Mouse (Mus musculus) limb, embryonic 10.5 days (tissue): ENCODE data around the gene Paxbp1. TPM values are rescaled to one million over a fixed set of nuclear protein-coding genes. Genes with fewer than 3 reads are reported as not detected.
"Not testable (repeated sequence)": the region's sequence is repeated elsewhere in the genome, so short reads cannot be mapped to it uniquely, and the experiment has no call there.

Experiments used
- DNase-seq: peaks from one replicate; pipeline ENCODE4 v3.0.0-alpha.2; 2017; ENCODE audit warnings: low spot score
- H3K27ac ChIP-seq: fragments of 300-500 bp; sonication (generic); 2 replicates; pipeline ENCODE4 v1.5.1; 2016; ENCODE audit warnings: mild to moderate bottlenecking
- H3K27me3 ChIP-seq: fragments of 300-500 bp; sonication (generic); 2 replicates; pipeline ENCODE4 v1.6.1; 2016; ENCODE audit warnings: low read depth, mild to moderate bottlenecking; ENCODE audit not compliant: poor library complexity, severe bottlenecking
- H3K36me3 ChIP-seq: fragments of 300-500 bp; sonication (generic); 2 replicates; pipeline ENCODE4 v1.6.1; 2016; ENCODE audit warnings: mild to moderate bottlenecking, moderate library complexity
- H3K4me1 ChIP-seq: fragments of 300-500 bp; sonication (generic); 2 replicates; pipeline ENCODE4 v1.6.1; 2016
- H3K4me3 ChIP-seq: fragments of 300-500 bp; sonication (generic); 2 replicates; pipeline ENCODE4 v1.5.1; 2016; ENCODE audit warnings: mild to moderate bottlenecking, moderate library complexity
- H3K9me3 ChIP-seq: fragments of 300-500 bp; sonication (generic); replicated peaks from 2 replicates; pipeline ENCODE4 v1.6.1; 2016; ENCODE audit warnings: mild to moderate bottlenecking
- WGBS: fragments of 180-500 bp; shearing (Covaris S2); methylation state at CpG from one replicate; pipeline ENCODE4 v1.1.7; 2016; 5-methylcytosine and 5-hydroxymethylcytosine counted together
- polyA plus RNA-seq: library from polyadenylated mRNA; unstranded; fragments of >200 nt; fragmentation: Nextera tagmentation; extraction: Ambion mirVana; gene quantifications from 2 replicates; pipeline ENCODE4 v1.2.1, GENCODE M21; 2016

The Paxbp1 gene
- polyA plus RNA-seq = 60.0 and 76.1 TPM in 2 replicates

DNA sequence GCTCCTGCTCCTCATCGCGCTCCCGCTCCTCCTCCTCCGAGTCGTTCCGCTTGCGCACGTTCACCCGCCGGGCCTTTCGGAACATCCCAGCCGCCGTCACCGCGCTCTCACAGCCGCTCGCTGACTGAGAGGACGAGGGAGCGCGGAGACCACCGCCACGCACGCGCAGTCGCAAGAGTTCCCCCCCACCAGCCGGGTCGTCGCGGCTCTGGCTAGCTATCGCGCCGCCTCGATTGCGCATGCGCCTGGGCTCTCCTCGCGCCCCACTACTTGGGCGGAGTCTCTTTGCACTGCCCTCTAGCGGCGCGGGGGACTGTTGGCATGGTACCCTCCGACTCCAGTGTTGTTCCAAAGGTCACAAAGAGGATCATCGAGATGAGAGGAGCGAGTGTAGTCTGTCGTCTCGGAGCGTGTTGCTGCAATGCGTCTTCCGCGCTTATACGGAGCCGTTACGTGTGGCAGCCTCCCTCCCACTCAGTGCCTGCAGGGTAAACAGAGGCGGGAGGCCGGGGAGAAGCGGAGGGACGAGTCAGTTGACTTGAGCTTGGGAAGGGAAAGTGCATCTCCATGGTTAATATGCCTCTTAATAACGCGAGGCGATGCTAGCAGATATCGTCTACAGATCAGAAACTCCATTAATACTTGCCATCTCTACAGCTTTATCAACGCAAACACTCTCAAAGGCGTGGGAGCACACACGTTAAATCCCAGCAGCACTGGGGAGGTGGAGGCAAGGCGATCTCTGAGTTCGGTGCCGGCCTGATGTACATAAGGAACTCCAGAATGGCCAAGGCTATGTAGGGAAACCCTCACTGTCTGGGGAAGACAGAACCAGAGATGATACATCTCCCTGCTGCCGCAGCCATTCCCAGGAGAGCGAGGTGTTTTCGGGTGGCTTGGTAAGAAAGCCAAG is at the start of gene Paxbp1:
Paxbp1 (minus strand) TSS at position 274 of the 913 bp plus-strand sequence.
- DNase-seq = peak; percentile 100
- Histone ChIP-seq H3K9me3 (no peaks in the 10 kb centered on the region), H3K27me3 (no peaks in the 10 kb centered on the region), H3K27ac (peak within 1 kb of the TSS; percentile 98), H3K4me3 (peak within 1 kb of the TSS; percentile 82), H3K36me3 (peaks cover 22% of the 10 kb centered on the region), H3K4me1 (peaks cover 15% of the 10 kb centered on the region)
- 2% methylated on average over 69 of the region's 70 CpGs for WGBS

DNA sequence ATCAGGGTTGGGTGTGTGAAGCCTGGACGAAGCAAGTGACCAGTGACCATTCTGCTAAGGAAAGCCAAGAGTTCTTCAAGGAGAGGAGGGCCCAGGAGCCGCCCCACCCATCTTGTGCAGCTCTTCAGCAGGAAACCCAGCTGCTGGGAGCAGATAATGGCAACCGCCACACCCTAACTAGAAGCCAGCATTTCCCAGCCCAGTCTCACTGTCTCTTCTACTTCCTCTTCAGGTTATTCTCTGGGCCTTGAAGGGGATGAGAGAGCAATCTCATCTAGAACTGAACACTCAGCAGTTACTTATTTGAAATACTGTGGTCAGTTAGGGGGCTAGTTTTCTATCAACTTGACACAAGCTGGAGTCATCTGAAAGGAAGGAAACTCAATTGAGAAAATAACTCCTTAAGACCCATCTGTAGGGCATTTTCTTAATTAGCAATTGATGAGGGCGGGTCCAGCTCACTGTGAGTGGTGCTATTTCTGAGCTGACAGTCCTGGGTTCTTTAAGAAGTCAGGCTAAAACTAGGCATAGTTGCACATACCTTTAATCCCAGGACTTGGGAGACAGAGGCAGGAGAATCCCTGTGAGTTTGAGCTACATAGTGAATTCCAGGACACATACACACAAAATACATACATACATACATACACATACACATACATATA is 42.4 kb upstream of the Paxbp1 start:
- DNase-seq = no peak

GRCm38 (mm10) chr16:91085239-91085825 is 41.0 kb upstream of the Paxbp1 start:
- Histone ChIP-seq H3K4me1 (peaks cover 8% of the 10 kb centered on the region), H3K4me3 (no peak overlapping the region), H3K27me3 (0 out of 2 replicates have a peak, but pooled peaks cover 7% of the 10 kb centered on the region), H3K9me3 (no peaks in the 10 kb centered on the region), H3K36me3 (no peaks in the 10 kb centered on the region), H3K27ac (no peak overlapping the region)
- WGBS = 74% methylated on average over 17 of the region's 17 CpGs
- no peak for DNase-seq

More for the DNA sequence above, 42.4 kb upstream of the Paxbp1 start:
- Histone ChIP-seq H3K4me1 (peaks cover 8% of the 10 kb centered on the region), H3K36me3 (no peaks in the 10 kb centered on the region), H3K4me3 (no peak overlapping the region), H3K9me3 (no peaks in the 10 kb centered on the region), H3K27me3 (0 out of 2 replicates have a peak, but pooled peaks cover 7% of the 10 kb centered on the region), H3K27ac (no peak overlapping the region)
- WGBS = 64% methylated on average over 4 of the region's 4 CpGs

GRCm38 (mm10) chr16:91084307-91085238 is 40.2 kb upstream of the Paxbp1 start:
- H3K9me3 ChIP-seq = no peaks in the 10 kb centered on the region
- 86% methylated on average over 21 of the region's 21 CpGs for WGBS
- no peak overlapping the region for H3K4me3 ChIP-seq
- H3K27me3 ChIP-seq = 0 out of 2 replicates have a peak, but pooled peaks cover 7% of the 10 kb centered on the region
- no peak overlapping the region for H3K27ac ChIP-seq
- DNase-seq = no peak
- H3K4me1 ChIP-seq = peaks cover under 1% of the 10 kb centered on the region; the same call in 1 of the 2 replicates
- no peaks in the 10 kb centered on the region for H3K36me3 ChIP-seq

DNA sequence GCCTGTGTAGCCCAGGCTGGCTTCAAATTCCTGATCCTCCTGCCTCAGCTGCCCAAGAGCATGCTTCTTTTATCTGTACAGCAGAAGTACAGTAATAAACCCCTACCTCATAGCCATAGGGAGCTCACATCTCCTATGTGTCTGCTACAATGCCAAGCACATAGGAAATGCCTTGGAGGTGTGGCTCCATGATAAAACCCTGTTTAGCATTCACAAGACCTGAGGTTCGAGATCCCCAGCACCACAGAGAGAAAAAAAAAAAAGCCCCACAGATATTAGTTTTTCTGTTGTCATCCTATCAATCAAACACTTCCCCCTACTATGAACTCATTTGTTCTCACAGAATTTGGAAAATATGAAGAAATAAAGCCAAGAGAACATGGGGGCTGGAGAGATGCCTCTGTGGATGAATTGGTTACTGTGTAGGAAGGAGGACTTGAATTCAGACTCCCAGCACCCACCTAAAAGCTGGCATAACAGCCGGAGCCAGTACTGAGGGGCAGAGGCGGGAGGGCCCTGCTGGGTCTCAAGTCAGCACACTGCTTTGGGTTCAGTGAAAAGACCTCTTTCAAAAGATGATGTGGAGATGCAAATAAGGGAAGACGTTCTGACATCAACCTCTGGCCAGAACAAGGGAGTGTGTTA is 38.8 kb upstream of the Paxbp1 start:
- no peak for DNase-seq
- 84% methylated on average over 4 of the region's 4 CpGs for WGBS
- H3K36me3 ChIP-seq = no peaks in the 10 kb centered on the region
- H3K9me3 ChIP-seq = no peaks in the 10 kb centered on the region
- 0 out of 2 replicates have a peak, but pooled peaks cover 7% of the 10 kb centered on the region for H3K27me3 ChIP-seq
- no peak overlapping the region for H3K27ac ChIP-seq
- no peak overlapping the region for H3K4me3 ChIP-seq
- H3K4me1 ChIP-seq = no peaks in the 10 kb centered on the region

- DNase-seq = peak; percentile 71
- Histone ChIP-seq H3K4me1 (no peaks in the 10 kb centered on the region), H3K36me3 (no peaks in the 10 kb centered on the region), H3K4me3 (no peak overlapping the region), H3K9me3 (no peaks in the 10 kb centered on the region), H3K27me3 (0 out of 2 replicates have a peak, but pooled peaks cover 7% of the 10 kb centered on the region), H3K27ac (no peak overlapping the region)
- WGBS = 20% methylated on average over 12 of the region's 12 CpGs
These were observed 37.2 kb upstream of the Paxbp1 start for GRCm38 (mm10) chr16:91081508-91081907.

GRCm38 (mm10) chr16:91076180-91076579 is 31.8 kb upstream of the Paxbp1 start:
- H3K4me3 ChIP-seq = no peak overlapping the region
- WGBS = 74% methylated on average over 5 of the region's 5 CpGs
- no peaks in the 10 kb centered on the region for H3K9me3 ChIP-seq
- no peak for DNase-seq
- no peak overlapping the region for H3K27ac ChIP-seq
- H3K27me3 ChIP-seq = peaks cover 5% of the 10 kb centered on the region; the same call in 1 of the 2 replicates
- H3K36me3 ChIP-seq = no peaks in the 10 kb centered on the region
- no peaks in the 10 kb centered on the region for H3K4me1 ChIP-seq

DNA sequence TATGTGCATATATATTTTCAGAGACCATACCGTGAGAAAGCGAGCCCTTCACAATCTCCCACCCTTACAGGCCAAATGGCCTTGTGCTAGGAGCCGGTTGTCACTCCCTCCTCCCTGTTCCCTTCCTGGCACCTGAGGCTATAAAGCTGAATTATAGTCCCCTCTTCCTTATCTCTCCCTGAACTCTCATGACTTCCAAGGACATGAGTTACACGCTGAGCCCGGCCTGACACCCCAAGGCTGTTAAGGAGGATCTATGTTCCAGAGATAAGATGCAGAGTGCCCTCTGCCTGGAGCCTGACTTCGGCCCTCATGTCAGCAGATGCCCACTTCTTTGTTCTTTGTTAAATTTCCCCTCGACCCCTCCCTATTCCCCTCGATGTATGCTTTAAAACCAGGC is 31.1 kb upstream of the Paxbp1 start:
- peaks cover 13% of the 10 kb centered on the region; the same call in 1 of the 2 replicates for H3K27me3 ChIP-seq
- H3K36me3 ChIP-seq, H3K4me1 ChIP-seq, H3K27ac ChIP-seq, H3K4me3 ChIP-seq, DNase-seq, H3K9me3 ChIP-seq: not testable (repeated sequence)
- WGBS = 81% methylated on average over 8 of the region's 8 CpGs

GRCm38 (mm10) chr16:91073163-91073892 is 29.0 kb upstream of the Paxbp1 start:
- peak; percentile 87 for DNase-seq
- no peaks in the 10 kb centered on the region for H3K9me3 ChIP-seq
- 39% methylated on average over 23 of the region's 24 CpGs for WGBS
- H3K27ac ChIP-seq = no peak overlapping the region
- H3K36me3 ChIP-seq = no peaks in the 10 kb centered on the region
- peak overlapping the region; percentile 24; the same call in 1 of the 2 replicates for H3K4me3 ChIP-seq
- peaks cover 7% of the 10 kb centered on the region for H3K4me1 ChIP-seq
- peaks cover 20% of the 10 kb centered on the region; the same call in 1 of the 2 replicates for H3K27me3 ChIP-seq

DNA sequence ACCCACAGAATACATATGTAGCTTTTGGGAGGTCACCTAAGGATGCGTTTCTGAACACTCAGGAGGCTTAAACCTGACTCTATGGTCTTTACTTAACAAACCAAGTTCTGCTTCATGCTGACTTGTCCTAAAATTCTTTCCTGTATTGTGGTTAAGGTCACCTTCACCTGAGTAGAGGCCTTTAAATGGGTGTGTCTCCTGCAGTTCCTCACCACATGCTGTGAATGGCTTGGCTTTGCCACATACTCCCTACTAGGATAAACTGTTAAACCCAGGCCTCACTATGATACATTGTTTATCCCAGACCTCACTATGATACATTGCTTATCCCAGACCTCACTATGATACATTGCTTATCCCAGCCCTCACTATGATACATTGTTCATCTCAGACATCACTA is 27.9 kb upstream of the Paxbp1 start:
- H3K27ac ChIP-seq = no peak overlapping the region
- H3K27me3 ChIP-seq = peaks cover 21% of the 10 kb centered on the region; the same call in 1 of the 2 replicates
- no peaks in the 10 kb centered on the region for H3K36me3 ChIP-seq
- peaks cover 9% of the 10 kb centered on the region for H3K4me1 ChIP-seq
- no peak for DNase-seq
- no peak overlapping the region for H3K4me3 ChIP-seq
- H3K9me3 ChIP-seq = no peaks in the 10 kb centered on the region
- 83% methylated on average over 1 of the region's 1 CpGs for WGBS

- no peak overlapping the region for H3K27ac ChIP-seq
- H3K27me3 ChIP-seq = peaks cover 26% of the 10 kb centered on the region; the same call in 1 of the 2 replicates
- no peak overlapping the region for H3K4me3 ChIP-seq
- H3K4me1 ChIP-seq = peaks cover 9% of the 10 kb centered on the region
- no peaks in the 10 kb centered on the region for H3K36me3 ChIP-seq
- no peaks in the 10 kb centered on the region for H3K9me3 ChIP-seq
- peak; percentile 39 for DNase-seq
- WGBS = 45% methylated on average over 12 of the region's 12 CpGs
These were observed 24.6 kb upstream of the Paxbp1 start for GRCm38 (mm10) chr16:91068969-91069368.
